Mouse (Mus musculus): ENCODE results near the gene Gm20518.
A peak's percentile ranks its signal among the peaks of the same experiment; 100 is the strongest.

Gene Gm20518

GRCm38 (mm10) chr16:17843701-17844365 is 47.6 kb downstream of the Gm20518 start:
- DNase-seq (ENCODE audit: inconsistent ontology term), result no peak

GRCm38 (mm10) chr16:17842437-17842836 is 49.0 kb downstream of the Gm20518 start:
- DNase-seq (ENCODE audit: inconsistent ontology term), result no peak

DNA sequence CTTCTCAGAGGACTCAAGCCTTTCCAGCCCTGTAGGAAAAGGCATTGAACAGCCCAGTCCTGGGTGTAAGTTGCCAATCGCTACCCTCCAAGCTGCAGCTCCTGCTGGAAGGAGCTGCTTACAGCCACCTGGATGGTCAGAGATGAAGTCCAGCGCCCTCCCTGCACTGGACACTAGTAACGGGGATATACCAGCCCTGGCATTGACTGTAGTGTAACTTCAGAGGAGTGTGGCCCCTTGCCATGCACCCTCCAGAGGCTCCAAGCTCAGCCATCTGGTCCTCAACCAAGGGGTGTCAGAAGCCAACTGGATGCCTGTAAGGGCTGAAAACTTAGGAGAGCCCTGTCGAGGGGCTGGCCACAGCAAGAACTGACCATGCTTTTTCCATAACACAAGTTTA is 51.5 kb downstream of the Gm20518 start:
- DNase-seq (ENCODE audit: inconsistent ontology term), result no peak

GRCm38 (mm10) chr16:17838051-17838450 is 53.4 kb downstream of the Gm20518 start, which contains the start of gene Car15:
TSS of gene Car15 (minus strand) at chr16:17838364.
- DNase-seq (ENCODE audit: inconsistent ontology term), result no peak

- DNase-seq (ENCODE audit: inconsistent ontology term), result no peak
Measured at GRCm38 (mm10) chr16:17835481-17835880, 56.0 kb downstream of the Gm20518 start.

DNA sequence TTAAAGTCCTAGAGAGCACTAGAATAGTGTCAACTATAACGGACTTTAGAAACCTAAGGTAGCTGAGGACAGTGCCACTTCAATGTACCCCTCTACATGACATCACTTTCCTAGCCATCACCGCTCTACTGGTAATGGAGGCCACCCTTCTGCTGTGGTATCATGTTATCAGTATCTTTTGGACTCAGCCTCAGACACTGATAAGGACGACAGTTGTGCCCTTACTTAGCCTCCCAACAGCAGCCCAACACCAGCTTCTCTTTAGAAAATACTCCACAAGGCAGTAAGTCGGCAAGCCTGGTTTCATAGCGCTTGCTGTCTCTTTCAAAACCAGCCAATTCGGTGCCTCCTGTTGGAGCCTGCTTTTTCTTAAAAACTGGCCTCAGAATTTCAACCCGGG is 56.9 kb downstream of the Gm20518 start:
- DNase-seq (ENCODE audit: inconsistent ontology term), result no peak

DNA sequence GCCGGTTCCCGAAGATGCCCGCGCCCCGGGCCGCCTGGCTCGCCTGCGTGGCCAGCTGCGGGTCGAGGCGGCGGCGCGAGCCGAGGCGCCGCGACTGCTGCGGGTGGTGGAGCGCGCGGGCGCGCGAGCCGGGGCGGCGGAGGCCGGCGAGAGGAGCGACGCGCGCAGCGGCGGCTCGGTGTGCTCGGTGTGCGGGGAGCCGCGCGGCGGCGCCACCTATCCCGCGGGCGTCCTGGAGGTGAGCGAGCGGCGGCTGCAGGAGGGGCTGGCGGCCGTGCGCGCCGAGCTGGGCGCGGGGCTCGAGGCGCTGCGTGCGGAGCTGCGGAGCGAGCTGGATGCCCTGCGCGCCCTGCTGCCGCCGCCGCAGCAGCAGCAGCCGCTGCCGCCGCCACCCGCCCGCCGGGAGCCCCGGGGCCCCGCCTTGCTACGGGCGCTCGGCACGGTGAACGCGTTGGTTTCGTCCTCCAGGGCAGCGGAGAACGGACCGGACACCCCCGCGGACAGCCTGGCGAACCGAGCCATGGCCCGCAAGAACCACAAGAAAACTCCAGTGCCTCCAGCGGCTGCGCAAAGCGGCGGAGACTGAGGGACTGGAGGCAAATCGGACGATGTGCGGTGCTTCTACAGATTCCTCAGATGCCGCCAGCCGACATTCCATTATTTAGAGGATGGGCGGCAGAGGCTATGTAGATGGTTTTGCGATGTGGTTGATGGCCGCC is 57.6 kb downstream of the Gm20518 start:
- DNase-seq (ENCODE audit: inconsistent ontology term), result peak; percentile 59

- peak; percentile 39 for DNase-seq (ENCODE audit: inconsistent ontology term)
Measured at GRCm38 (mm10) chr16:17833321-17833680, 58.2 kb downstream of the Gm20518 start.

DNA sequence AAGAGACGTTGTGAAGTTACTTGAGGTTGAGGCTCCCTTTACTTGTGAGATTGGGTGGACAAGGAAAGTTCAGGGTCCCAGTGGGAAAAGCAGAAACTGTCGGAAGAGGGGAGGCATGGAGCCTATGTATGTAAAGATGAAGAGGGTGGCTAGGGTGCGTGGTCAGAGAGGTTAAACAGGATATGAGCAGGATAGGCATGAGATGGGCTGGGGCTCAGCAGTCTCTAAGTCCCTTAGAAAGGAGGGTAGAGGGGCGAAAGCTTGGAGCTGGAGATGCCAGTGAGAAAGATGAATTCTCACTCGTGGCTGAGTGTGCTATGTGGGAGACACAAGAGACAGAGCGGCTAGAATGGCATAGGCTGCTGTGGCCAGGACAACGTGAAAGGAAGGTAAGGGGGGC is 58.6 kb downstream of the Gm20518 start, which contains the start of gene B830017H08Rik:
TSS of gene B830017H08Rik (plus strand) at position 301 of the 400 bp plus-strand sequence.
- DNase-seq (ENCODE audit: inconsistent ontology term), result no peak

GRCm38 (mm10) chr16:17831781-17832180 is 59.7 kb downstream of the Gm20518 start:
- DNase-seq (ENCODE audit: inconsistent ontology term), result no peak

DNA sequence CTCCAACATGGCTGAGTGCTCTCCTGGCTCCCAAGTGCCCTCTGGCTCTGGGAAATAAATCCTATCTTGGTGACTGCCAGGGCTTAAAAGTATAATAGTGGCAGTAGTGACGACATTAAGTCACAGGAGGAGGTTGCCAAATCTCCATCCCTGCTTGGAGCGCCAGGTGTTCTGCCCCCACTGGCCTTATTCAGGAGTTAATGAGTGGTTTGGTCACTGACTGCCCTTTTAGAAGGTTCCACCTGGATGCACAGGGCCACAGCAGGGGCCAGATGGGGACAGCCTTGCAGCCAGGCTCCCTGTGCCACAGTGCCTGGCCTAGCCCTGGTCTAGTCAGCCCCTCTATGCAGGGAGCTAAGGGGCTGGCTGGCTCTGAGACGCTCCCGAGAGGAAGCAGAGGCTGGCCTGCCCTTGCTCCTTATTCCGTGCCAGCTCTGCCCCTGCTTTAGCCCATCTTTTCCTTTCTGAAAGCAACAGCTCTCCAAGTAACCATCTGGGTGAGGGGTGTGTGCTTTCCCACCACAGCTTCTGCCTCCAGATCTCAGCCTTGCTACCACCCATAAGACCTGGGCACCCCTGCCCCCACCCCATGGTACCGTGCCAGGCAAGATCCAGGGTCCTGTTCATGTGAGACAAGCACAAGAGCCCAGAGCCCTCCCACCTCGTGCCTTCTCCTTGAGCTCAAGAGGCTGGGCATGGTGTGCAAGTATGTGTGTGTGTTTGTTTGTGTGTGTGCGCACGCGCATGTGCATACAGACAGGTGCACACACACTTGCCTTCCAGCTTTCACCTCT is 60.9 kb downstream of the Gm20518 start:
- DNase-seq (ENCODE audit: inconsistent ontology term), result no peak

DNA sequence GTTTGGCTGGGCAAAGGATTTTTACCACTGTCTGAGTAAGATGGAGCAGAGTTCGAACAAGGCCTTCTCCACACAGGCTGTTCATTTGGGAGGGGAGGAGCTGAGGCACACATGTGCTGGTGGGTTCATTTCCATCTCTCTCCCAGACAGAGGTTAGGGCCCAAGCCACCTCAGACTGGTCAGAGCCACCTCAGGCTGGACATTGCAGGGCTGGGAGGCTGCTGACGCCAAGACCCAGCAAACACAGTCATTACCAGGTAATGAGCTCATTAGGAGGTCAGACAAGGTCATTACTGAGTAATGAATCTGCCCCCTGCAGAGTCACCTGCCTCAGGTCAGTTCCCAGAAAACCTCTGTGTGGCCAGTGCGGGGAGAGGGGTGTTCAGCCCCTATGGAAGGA is 62.6 kb downstream of the Gm20518 start:
- DNase-seq (ENCODE audit: inconsistent ontology term), result no peak

- no peak for DNase-seq (ENCODE audit: inconsistent ontology term)
Measured at GRCm38 (mm10) chr16:17828229-17828628, 63.2 kb downstream of the Gm20518 start.

- no peak for DNase-seq (ENCODE audit: inconsistent ontology term)
Measured at GRCm38 (mm10) chr16:17826500-17826899, 65.0 kb downstream of the Gm20518 start.

DNA sequence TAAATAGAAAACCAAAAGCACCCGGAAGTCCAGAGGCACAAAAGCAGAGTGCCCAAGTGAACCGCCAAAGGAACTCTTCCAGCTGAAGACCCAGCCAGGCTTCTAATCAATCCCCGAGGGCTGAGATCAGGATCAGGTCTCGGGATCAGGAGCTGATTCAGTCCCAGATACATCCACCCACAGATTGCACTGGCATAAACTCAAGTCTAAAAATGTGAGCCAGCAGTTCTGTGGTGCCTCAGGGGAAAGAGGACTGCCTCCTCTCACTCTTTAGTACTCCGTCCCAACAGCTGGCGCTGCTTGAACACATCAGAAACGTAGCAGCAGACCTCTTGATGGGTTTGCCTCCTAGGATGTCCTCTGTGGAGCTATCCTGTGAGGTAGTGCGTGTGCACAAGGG is 74.9 kb downstream of the Gm20518 start:
- DNase-seq (ENCODE audit: inconsistent ontology term), result no peak

DNA sequence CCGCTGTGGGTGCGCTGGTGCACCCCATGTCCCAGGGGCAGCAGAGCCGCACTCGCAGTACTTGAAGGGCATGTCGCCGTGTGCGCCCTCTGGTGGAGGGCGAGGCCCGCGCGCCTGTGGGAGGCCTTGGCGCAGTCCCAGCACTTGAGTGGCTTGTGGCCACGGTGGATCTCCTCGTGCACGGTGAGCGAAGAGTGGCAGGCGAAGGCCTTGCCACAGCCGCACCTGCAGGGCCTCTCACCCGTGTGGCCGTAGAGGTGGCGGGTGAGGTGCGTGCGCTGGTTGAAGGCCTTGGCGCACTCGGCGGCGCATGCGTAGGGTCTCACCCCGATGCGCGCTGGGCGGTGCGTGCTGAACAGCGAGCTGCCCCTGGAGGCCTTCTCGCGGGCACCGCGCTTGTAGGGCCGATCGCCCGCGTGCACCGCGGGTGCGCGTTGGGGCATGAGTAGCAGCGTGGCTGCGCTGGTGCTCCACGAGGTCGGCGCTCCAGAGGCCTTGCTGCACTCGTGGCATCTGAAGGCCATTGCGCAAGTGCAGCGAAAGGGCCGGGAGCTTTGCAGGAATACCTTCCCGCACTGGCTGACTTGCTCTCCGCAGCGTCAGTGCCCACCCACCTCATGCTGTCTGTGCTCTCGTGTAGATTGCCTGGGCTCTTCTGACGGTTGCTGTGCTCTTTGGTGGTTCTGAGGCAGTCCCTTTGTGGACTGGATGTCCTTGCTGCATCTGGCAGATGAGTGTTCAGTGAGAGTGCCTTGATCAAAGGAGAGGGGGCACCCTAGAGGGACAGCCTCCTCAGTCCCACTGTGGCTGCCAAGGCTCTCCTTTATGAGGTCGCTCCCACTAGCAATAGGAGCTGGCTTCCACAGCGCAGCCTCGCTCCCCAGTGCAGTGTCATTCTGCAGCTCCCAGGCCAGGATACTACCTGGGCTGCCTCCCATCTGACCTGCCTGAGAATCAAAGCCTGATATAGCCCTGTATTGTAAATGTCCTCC is 75.8 kb downstream of the Gm20518 start:
- DNase-seq (ENCODE audit: inconsistent ontology term), result peak; percentile 81

DNA sequence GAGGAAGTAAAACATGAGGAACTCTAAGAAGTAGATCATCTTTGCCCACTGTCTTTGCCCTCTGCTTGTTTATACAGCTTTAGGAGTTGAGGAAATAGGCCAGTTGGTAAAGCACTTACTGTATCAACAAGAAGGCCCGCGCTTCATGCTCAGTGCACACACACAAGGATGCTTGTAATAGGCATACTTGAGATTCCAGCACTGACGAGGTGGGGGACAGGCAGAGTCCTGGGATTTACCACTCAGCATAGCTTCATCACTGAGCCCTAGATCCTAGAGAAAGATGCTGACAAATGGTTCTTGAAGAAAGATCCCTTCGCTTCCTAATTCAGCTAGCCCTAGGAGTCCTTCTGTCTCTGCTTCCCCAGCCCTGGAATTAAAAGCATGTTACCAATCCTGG is 78.3 kb downstream of the Gm20518 start:
- DNase-seq (ENCODE audit: inconsistent ontology term), result peak; percentile 84

- peak; percentile 55 for DNase-seq (ENCODE audit: inconsistent ontology term)
Measured at GRCm38 (mm10) chr16:17812120-17812519, 79.4 kb downstream of the Gm20518 start.

- peak; percentile 87 for DNase-seq (ENCODE audit: inconsistent ontology term)
Measured at GRCm38 (mm10) chr16:17809711-17810110, 81.8 kb downstream of the Gm20518 start.

- DNase-seq (ENCODE audit: inconsistent ontology term), result peak; percentile 37
Measured at GRCm38 (mm10) chr16:17809125-17809524, 82.3 kb downstream of the Gm20518 start.

Data from Muller cell, postnatal 12 days (primary cell).